Mouse (Mus musculus) colon, adult 2 months (tissue): ENCODE data around the gene Atp6v0c. TPM values are rescaled to one million over a fixed set of nuclear protein-coding genes. Genes with fewer than 3 reads are reported as not detected.

Source experiments
- polyA plus RNA-seq: library from polyadenylated mRNA; depleted of rRNA; stranded (reverse); fragments of >200 nt; gene quantifications from 2 replicates; pipeline ENCODE4 v1.2.3, GENCODE M21; 2012; rRNA removed

The Atp6v0c gene
- polyA plus RNA-seq, result 675 and 920 TPM in 2 replicates

DNA sequence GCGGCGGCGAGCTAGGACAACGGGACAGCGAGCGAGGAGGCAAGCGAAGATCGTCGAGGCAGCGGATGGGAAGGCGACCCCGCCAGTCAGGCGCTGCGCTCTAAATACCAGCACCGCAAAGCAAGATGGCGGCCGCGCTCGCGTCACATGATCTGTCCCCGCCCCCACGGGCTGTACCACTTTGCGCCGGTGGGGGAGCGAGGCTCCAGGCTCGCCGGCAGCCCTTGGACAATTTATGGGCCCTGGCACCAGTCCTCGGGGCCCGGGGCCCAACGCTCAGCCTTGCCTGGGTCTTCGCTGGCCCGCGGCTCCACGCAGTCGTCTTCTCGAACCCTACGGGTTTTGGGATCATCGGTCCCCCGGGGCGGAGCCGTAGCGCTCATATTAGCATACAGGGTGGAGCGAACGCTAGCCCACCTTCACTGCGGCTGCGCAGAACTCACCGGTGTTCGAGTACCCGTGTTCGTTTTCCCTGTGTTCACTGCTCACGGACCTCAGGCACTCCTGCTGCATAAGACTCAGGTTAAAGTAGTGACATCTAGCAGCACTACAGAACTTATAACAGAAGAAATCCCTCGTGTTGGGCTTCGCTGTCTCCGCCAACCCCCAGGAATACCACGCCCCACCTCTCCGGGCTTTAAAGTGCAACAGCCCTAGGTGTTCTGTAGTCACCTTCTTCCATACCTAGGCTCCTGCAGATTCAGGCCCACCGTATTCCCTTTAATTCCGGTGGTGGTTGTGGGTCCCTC, at the start of gene Atp6v0c:
Gene Atp6v0c (minus strand): TSS at position 386 of the 749 bp plus-strand sequence.

DNA sequence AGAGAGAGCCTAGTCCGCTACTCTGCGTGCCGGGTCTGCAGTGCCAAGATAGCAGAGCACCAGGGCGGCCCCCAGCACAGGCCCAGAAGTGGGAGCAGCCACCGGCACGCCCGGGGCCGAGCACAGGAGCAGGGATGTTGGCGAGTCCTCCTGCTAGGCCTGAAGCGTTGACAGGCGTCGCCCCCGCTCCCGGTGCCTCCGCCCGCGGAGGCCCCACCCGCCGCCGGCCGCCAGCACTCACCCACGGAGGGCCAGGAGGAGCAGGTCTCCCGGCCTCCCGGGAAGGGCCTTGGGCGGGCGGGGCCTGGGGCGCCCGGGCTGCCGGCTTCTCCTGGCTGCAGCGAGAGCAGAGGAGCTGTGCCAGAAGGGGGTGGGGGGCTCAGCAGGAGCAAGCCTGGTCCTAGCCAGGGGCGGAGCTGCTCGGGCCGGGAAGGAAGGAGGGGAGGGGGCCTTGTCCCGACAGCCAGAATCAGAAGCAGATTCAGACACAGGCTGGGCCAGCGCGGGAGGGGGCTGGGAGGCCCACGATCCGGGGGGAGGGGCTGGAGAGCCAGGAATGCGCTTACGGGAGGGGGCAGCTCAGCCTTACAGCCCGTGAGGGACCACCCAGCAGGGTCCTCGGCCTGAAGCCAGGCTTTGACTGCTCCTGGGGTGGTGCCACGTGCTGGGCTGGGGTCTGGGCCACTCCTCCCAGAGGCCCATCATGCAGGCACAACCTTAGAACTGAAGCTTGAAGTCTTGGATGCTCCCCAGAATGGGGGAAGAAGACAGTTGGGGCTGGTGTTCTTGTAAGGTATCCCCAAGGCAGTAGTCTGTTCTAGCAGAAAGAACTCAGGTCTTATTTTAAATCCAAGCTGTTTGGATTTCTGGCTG, 39.8 kb upstream of the Atp6v0c start, which contains the start of gene Ntn3:
Gene Ntn3 (minus strand): TSS at position 489 of the 873 bp plus-strand sequence.

DNA sequence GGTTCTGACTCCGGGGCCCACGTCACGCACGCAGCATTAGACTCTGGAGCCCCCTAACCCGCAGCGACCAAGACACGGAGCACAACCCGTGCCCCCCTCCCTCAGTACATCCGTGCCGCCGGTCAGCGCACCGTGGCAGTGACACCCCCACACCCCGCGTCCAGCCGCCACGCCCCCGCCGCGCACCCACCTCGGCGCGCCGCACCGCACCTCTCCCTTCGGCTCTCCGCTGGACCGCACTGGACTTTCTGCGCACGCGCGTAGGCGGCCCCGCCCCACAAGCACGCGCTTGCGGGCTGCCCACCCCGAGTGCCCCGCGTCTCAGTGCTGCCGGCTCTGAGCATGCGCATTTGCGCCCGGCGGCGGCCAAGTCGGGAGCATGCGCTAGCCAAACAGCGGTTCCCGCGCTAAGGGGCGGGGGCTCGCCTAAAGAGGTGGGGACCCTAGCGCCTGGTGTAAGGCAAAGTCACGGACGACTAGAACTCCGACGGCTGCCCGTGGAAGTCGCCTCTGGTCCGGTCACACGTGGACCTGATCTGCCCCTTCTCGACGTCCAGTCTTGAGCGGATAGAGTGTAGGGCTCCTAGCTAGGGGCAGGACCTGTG, 35.9 kb upstream of the Atp6v0c start, which contains the start of gene Tbc1d24:
Gene Tbc1d24 (minus strand): TSS at position 279 of the 605 bp plus-strand sequence.

DNA sequence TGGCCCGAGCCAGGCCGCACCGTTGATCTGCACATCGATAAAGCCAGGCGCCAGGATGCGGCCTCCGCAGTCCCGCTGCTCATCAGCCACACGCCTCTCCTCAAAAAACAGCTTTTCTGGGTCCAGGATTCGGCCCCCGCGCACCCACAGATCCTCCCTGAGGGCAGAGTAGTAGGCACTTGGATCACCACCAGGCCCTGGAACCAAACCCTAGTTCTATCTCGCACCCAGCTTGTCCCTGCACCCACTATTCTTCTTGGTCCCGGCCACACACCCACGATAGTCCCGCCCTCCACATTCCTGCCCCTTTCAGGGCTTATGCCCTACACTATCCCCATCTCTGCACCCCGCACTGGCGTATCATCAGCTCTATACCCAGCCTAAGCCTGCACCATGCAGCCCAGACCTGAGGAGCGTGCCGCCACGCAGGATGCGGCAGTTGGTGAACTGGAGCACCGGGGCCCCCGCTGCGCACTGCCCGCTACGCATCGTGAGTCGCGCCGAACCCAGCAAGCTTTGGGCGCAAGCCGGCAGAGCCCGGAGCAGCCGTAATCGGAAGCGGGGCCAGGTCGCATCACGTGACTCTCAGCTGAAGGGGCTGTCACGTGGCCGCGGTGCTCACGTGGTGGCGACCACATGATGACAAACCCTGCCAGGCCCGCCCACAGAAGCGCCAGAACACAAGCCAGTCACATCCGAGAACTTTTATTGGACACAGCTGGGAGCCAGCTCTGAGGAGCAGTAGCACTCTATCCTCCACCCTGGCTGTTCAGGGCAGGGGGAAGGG, 6.1 kb downstream of the Atp6v0c start, which contains the start of gene Amdhd2:
Gene Amdhd2 (minus strand): TSS at position 591 of the 787 bp plus-strand sequence.

DNA sequence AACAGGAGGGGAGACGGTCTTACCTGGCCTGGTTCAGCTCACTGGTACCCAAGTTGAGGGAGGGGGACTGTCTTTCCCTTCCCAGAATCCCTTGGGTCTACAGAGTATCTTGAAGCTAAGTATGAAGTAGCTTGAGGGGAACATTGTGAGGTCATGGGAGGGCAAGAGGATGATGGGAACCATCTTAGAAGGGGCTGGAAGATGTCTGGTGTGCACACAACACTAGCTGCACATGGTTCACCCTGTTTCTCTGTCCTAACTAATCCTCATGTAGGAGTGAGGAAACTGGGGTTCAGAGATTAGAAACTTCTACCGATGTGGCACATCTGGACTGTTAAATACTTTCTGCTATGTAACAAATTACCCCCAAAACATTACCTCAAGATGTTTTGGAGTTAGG, 18.7 kb downstream of the Atp6v0c start, which contains the start of gene Pdpk1:
Gene Pdpk1 (minus strand): TSS at position 101 of the 400 bp plus-strand sequence.

Other genes with a start within 250 kb of the Atp6v0c start
- not detected in 2 replicates for gene Sbp, start 228.0 kb downstream of the Atp6v0c start, polyA plus RNA-seq
- not detected in 2 replicates for gene Sbpl, start 214.4 kb downstream of the Atp6v0c start, polyA plus RNA-seq
- gene Prss30, start 189.1 kb downstream of the Atp6v0c start, polyA plus RNA-seq, result 370 and 486 TPM in 2 replicates
- gene Prss22, start 171.6 kb downstream of the Atp6v0c start, polyA plus RNA-seq, result not detected in 2 replicates
- 0.93 and 1.4 TPM in 2 replicates for gene Prss27, start 131.6 kb downstream of the Atp6v0c start, polyA plus RNA-seq
- gene Kctd5, start 96.2 kb downstream of the Atp6v0c start, polyA plus RNA-seq, result 49.8 and 73.7 TPM in 2 replicates
- 16.9 and 17.2 TPM in 2 replicates for gene Pdpk1, start 18.8 kb downstream of the Atp6v0c start, polyA plus RNA-seq
- 85.8 and 87.8 TPM in 2 replicates for gene Amdhd2, start 5.9 kb downstream of the Atp6v0c start, polyA plus RNA-seq
- gene Tbc1d24, start 35.9 kb upstream of the Atp6v0c start, polyA plus RNA-seq, result 16.1 and 30.2 TPM in 2 replicates
- 1.6 and 2.4 TPM in 2 replicates for gene Ntn3, start 39.8 kb upstream of the Atp6v0c start, polyA plus RNA-seq
- 7.2 and 8.4 TPM in 2 replicates for gene Tedc2, start 51.1 kb upstream of the Atp6v0c start, polyA plus RNA-seq
- 8.1 and 8.6 TPM in 2 replicates for gene Ccnf, start 81.8 kb upstream of the Atp6v0c start, polyA plus RNA-seq
- gene Abca17, start 181.4 kb upstream of the Atp6v0c start, polyA plus RNA-seq, result not detected in 2 replicates
- 38.7 and 43.5 TPM in 2 replicates for gene Abca3, start 182.2 kb upstream of the Atp6v0c start, polyA plus RNA-seq
- 86.7 and 89.1 TPM in 2 replicates for gene Rnps1, start 244.9 kb upstream of the Atp6v0c start, polyA plus RNA-seq